Mouse (Mus musculus) cerebellum, adult 2 months (tissue): ENCODE results near the gene Specc1l.
"Not testable (repeated sequence)": the region's sequence is repeated elsewhere in the genome, so short reads cannot be mapped to it uniquely, and the experiment has no call there.

ENCODE experiments used
- CTCF ChIP-seq: fragments of 200-500 bp; IDR thresholded peaks from 2 replicates; pipeline ENCODE4 v1.5.1; 2011; ENCODE audit warnings: low read depth, mild to moderate bottlenecking, control low read depth, low read length, moderate library complexity, borderline replicate concordance; ENCODE audit not compliant: insufficient read depth
- POLR2A ChIP-seq: fragments of 200-500 bp; IDR thresholded peaks from 2 replicates; pipeline ENCODE4 v1.6.1; 2011; ENCODE audit warnings: low read length, control low read depth, borderline replicate concordance; ENCODE audit not compliant: insufficient read depth

DNA sequence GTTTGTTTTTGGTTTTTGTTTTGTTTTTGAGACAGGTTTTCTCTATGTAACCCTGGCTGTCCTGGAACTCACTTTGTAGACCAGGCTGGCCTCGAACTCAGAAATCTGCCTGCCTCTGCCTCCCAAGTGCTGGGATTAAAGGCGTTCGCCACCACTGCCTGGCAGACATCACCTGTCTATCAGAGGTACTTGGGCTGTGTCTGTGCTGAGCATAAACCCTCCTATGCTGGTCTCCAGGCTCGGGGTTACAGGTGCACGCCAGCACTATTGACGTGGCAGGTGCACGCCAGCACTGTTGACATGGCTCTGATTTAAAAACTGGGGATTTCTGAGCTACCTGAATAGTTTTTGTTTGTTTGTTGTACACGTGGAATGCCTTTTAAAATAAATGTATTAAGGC, 80.3 kb downstream of the Specc1l start:
- not testable (repeated sequence) for TF ChIP-seq CTCF, POLR2A
